Mouse (Mus musculus): ENCODE data around the gene Gm10591. TPM values are rescaled to one million over a fixed set of nuclear protein-coding genes. Genes with fewer than 3 reads are reported as not detected.
"Not testable (repeated sequence)": the region's sequence is repeated elsewhere in the genome, so short reads cannot be mapped to it uniquely, and the experiment has no call there.

The Gm10591 gene
- not detected in 2 replicates for polyA plus RNA-seq (2015; fragmentation: Nextera tagmentation; extraction: Ambion mirVana)

DNA sequence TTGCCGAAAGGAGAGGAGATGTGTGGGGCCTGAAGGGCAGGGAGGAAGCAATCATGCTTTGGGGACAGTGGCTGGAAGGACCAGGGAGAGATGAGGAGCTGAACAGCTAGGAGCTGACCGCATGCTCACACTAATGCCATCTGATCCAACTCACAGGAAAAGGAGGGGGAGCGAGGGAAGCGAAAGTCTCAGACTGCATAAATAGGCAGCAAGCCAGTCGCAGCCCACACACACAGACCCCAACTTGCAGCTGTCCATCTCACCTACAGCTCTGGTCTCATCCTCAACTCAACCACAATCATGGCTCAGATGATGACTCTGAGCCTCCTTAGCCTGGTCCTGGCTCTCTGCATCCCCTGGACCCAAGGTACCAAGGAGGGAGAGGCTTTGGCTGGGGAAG is at the start of gene Gm10591:
Gm10591 (plus strand) TSS at position 301 of the 400 bp plus-strand sequence.
- not testable (repeated sequence) for H3K27me3 ChIP-seq; H3K4me1 ChIP-seq; H3K27ac ChIP-seq (replicated peaks); H3K9me3 ChIP-seq (replicated peaks); H3K4me2 ChIP-seq (replicated peaks); ATAC-seq (ENCODE audit: insufficient number of reproducible peaks, low FRiP score, low TSS enrichment, low read depth); H3K36me3 ChIP-seq; H3K4me3 ChIP-seq (replicated peaks); H3K9ac ChIP-seq
- no CpG with 5 or more reads among the region's 5 CpGs for WGBS

GRCm38 (mm10) chr4:42629419-42629818 is 17.4 kb downstream of the Gm10591 start, which contains the start of gene Gm2564:
Gm2564 (plus strand) TSS chr4:42629719.
- not testable (repeated sequence) for H3K4me2 ChIP-seq (replicated peaks); H3K4me1 ChIP-seq; H3K27me3 ChIP-seq; H3K36me3 ChIP-seq; H3K4me3 ChIP-seq (replicated peaks); H3K9me3 ChIP-seq (replicated peaks); H3K27ac ChIP-seq (replicated peaks); H3K9ac ChIP-seq; ATAC-seq (ENCODE audit: insufficient number of reproducible peaks, low FRiP score, low TSS enrichment, low read depth)
- no CpG with 5 or more reads among the region's 8 CpGs for WGBS

DNA sequence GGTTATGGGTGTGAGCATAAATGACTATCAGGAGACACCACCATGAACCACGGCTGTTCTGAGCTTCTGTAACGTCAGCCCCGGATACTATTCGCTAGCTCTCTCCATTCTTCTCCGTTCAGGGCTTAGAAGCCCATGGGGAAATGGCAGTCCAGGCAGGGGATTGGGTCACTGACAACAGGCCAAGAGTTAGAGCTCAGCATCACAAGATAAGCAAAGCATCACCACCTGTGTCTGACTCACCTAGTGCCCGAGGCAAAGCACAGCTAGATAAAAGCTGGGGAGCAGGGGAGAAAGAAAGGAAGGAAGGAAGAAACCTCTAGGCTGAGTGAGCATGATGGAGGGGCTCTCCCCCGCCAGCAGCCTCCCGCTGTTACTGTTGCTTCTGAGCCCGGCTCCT is 43.0 kb downstream of the Gm10591 start, which contains the start of gene Ccl27b:
Ccl27b (plus strand) TSS at position 301 of the 400 bp plus-strand sequence.
- not testable (repeated sequence) for H3K4me1 ChIP-seq; H3K9me3 ChIP-seq (replicated peaks); H3K27me3 ChIP-seq; H3K9ac ChIP-seq; H3K4me3 ChIP-seq (replicated peaks); H3K36me3 ChIP-seq; H3K27ac ChIP-seq (replicated peaks); ATAC-seq (ENCODE audit: insufficient number of reproducible peaks, low FRiP score, low TSS enrichment, low read depth); H3K4me2 ChIP-seq (replicated peaks)
- WGBS: no CpG with 5 or more reads among the region's 9 CpGs

- WGBS: no CpG with 5 or more reads among the region's 3 CpGs
- not testable (repeated sequence) for H3K27ac ChIP-seq (replicated peaks); ATAC-seq (ENCODE audit: insufficient number of reproducible peaks, low FRiP score, low TSS enrichment, low read depth); H3K27me3 ChIP-seq; H3K4me3 ChIP-seq (replicated peaks); H3K4me1 ChIP-seq; H3K36me3 ChIP-seq; H3K4me2 ChIP-seq (replicated peaks); H3K9me3 ChIP-seq (replicated peaks); H3K9ac ChIP-seq
These were observed 49.8 kb downstream of the Gm10591 start, which contains the start of gene Il11ra2 for GRCm38 (mm10) chr4:42661793-42662192. Il11ra2 (minus strand) TSS chr4:42661893.

Other genes starting within 250 kb of the Gm10591 start
- gene Gm21586, start 172.8 kb upstream of the Gm10591 start, polyA plus RNA-seq (2015; fragmentation: Nextera tagmentation; extraction: Ambion mirVana): not detected in 2 replicates
- gene Gm2163, start 145.4 kb upstream of the Gm10591 start, polyA plus RNA-seq (2015; fragmentation: Nextera tagmentation; extraction: Ambion mirVana): 0.07 and 0.11 TPM in 2 replicates
- gene Fam205a2, start 84.0 kb upstream of the Gm10591 start, polyA plus RNA-seq (2015; fragmentation: Nextera tagmentation; extraction: Ambion mirVana): not detected in 2 replicates
- gene Gm2564, start 17.5 kb downstream of the Gm10591 start, polyA plus RNA-seq (2015; fragmentation: Nextera tagmentation; extraction: Ambion mirVana): 0.50 TPM in 1 of 2 replicates, not detected in the other
- not detected in 2 replicates for gene Ccl27b, start 43.1 kb downstream of the Gm10591 start, polyA plus RNA-seq (2015; fragmentation: Nextera tagmentation; extraction: Ambion mirVana)
- 0.28 TPM in 1 of 2 replicates, not detected in the other for gene Il11ra2, start 49.7 kb downstream of the Gm10591 start, polyA plus RNA-seq (2015; fragmentation: Nextera tagmentation; extraction: Ambion mirVana)
- gene 4930578G10Rik, start 123.3 kb downstream of the Gm10591 start, polyA plus RNA-seq (2015; fragmentation: Nextera tagmentation; extraction: Ambion mirVana): not detected in 2 replicates
- not detected in 2 replicates for gene Ccl19, start 144.4 kb downstream of the Gm10591 start, polyA plus RNA-seq (2015; fragmentation: Nextera tagmentation; extraction: Ambion mirVana)
- 98.7 and 109 TPM in 2 replicates for gene Ccl21a, start 161.8 kb downstream of the Gm10591 start, polyA plus RNA-seq (2015; fragmentation: Nextera tagmentation; extraction: Ambion mirVana)
- gene Fam205a1, start 241.7 kb downstream of the Gm10591 start, polyA plus RNA-seq (2015; fragmentation: Nextera tagmentation; extraction: Ambion mirVana): not detected in 2 replicates
- gene Gm12394, start 244.6 kb downstream of the Gm10591 start, polyA plus RNA-seq (2015; fragmentation: Nextera tagmentation; extraction: Ambion mirVana): 0.08 and 0.11 TPM in 2 replicates